Mouse (Mus musculus) neural tube, embryonic 12.5 days (tissue): ENCODE measurements around the gene Svop. TPM values are rescaled to one million over a fixed set of nuclear protein-coding genes. Genes with fewer than 3 reads are reported as not detected.

Source experiments
- ATAC-seq: fragments of 200-750 bp; cut with Nextera tagmentation; 2 replicates; pipeline ENCODE4 v1.8.0; 2017; ENCODE audit warnings: low read depth, mild to moderate bottlenecking, moderate TSS enrichment, moderate library complexity; ENCODE audit not compliant: low FRiP score
- H3K27ac ChIP-seq: fragments of 300-500 bp; sonication (generic); 2 replicates; pipeline ENCODE4 v1.5.1; 2016
- H3K27me3 ChIP-seq: fragments of 300-500 bp; sonication (generic); replicated peaks from 2 replicates; pipeline ENCODE4 v1.6.1; 2016; ENCODE audit warnings: mild to moderate bottlenecking
- H3K36me3 ChIP-seq: fragments of 300-500 bp; sonication (generic); 2 replicates; pipeline ENCODE4 v1.6.1; 2016; ENCODE audit warnings: mild to moderate bottlenecking
- H3K4me1 ChIP-seq: fragments of 300-500 bp; sonication (generic); 2 replicates; pipeline ENCODE4 v1.6.1; 2016
- H3K4me2 ChIP-seq: fragments of 300-500 bp; sonication (generic); replicated peaks from 2 replicates; pipeline ENCODE4 v1.6.1; 2016; ENCODE audit warnings: mild to moderate bottlenecking
- H3K4me3 ChIP-seq: fragments of 300-500 bp; sonication (generic); 2 replicates; pipeline ENCODE4 v1.5.1; 2016
- H3K9ac ChIP-seq: fragments of 300-500 bp; sonication (generic); 2 replicates; pipeline ENCODE4 v1.6.1; 2016; ENCODE audit warnings: mild to moderate bottlenecking
- H3K9me3 ChIP-seq: fragments of 300-500 bp; sonication (generic); 2 replicates; pipeline ENCODE4 v1.6.1; 2016; ENCODE audit warnings: mild to moderate bottlenecking
- WGBS: fragments of 180-500 bp; shearing (Covaris S2); methylation state at CpG from one replicate; pipeline ENCODE4 v1.1.7; 2016; 5-methylcytosine and 5-hydroxymethylcytosine counted together
- polyA plus RNA-seq: library from polyadenylated mRNA; unstranded; fragments of >200 nt; fragmentation: Nextera tagmentation; extraction: Ambion mirVana; gene quantifications from 2 replicates; pipeline ENCODE4 v1.2.1, GENCODE M21; 2016

Svop gene
- polyA plus RNA-seq, 1 experiment from 2014 or later, result 59.8 TPM

DNA sequence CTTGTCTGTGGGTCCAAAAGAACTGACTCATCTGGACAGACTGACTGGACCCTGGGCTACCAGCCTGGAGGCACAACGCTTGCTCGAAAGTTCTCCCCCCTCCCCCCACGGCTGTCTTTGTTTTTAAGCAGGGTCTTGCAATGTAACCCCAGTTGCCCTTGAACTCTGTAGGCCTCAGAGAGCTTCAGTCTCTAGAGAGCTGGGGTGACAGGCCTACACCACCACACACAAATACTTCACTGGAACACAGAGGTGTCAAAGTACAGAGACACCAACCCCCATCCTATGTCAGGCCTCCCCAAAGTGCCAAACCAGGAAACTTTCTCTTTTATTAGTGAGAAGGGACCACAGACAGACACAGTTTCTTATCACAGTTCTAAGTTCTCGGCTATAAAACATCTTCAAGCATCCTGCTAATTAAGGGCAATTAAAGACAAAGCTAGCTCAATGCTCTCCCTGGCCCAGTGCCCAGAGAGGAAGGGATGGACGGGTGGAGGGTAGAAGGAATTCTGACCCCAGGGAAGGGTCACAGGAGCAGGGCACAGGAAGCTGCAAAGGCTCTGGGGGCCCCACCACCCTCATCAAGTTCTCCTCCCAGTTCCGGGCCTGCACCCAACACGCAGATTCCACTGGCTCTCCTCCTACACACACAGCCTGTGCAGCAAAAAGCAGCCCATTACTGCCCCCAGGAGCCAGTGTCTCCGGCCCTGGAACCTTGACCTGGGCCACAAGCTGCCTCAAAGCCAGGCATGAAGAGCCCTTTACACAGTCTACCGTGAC lies 105.0 kb downstream of the Svop start:
- Histone ChIP-seq H3K36me3 (peaks cover 22% of the 10 kb centered on the region), H3K4me2 (no peak overlapping the region), H3K27ac (no peak overlapping the region), H3K9ac (no peak overlapping the region), H3K4me1 (peaks cover 25% of the 10 kb centered on the region), H3K27me3 (no peaks in the 10 kb centered on the region), H3K9me3 (no peaks in the 10 kb centered on the region), H3K4me3 (no peak overlapping the region)
- ATAC-seq, result no peak
- 37% methylated on average over 9 of the region's 9 CpGs for WGBS

DNA sequence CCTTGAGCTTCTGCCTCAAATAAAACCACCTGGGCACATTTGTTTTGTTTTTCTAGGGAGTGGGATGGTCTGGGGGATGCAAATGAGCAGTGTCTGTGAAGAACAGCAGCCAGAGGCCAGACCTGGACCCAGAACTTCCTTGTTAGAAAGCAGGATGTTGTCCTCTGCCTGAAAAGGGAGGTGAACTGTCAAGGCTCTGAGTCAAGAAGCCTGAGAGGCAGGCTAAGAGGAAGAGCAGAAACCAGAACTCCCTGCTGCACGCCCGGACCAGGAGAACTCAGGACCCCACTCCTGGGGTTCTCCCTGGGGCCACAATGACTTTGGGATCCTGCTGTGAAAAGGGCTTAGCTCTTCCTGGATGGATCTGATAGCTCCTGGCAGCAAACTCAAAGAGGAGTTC lies 105.6 kb downstream of the Svop start:
- H3K9ac ChIP-seq, result no peak overlapping the region
- H3K4me1 ChIP-seq, result peaks cover 19% of the 10 kb centered on the region
- no peaks in the 10 kb centered on the region for H3K9me3 ChIP-seq
- ATAC-seq, result no peak
- no peaks in the 10 kb centered on the region for H3K27me3 ChIP-seq
- no peak overlapping the region for H3K4me3 ChIP-seq
- H3K27ac ChIP-seq, result no peak overlapping the region
- H3K4me2 ChIP-seq, result no peak overlapping the region
- peaks cover 22% of the 10 kb centered on the region for H3K36me3 ChIP-seq
- 81% methylated on average over 2 of the region's 2 CpGs for WGBS

DNA sequence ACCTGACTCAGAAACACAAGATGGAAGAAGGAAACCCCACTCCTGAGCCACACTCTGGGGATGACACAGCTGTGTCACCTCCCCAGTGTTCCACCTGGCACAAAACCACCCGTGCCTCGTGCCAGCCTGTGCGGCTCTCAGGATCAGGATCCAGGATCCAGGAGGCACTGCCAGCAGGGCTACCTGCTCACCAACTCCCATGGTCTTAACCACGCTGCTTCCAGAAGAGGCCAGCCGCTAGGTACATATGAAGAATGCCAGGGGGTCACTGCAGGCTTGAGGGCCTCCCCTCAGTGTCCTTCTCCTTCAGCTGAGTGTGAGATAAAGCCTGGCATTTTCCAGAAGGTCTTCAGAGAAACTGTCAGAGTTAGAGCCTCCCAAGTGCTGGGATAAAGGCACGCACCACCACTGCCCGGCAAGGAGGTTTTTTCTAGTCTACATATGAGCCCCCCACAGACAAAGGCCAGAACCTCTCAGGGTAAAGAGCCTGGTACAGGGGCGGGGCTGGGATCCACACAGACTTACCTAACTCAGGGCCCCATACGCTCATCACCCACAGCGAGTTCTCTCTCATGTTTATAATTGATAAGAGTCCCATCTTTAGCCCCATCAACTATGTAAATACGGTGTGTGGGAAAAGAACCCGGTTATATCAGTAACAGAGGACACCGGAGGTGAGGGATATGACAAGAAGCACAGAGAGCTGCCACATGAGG lies 107.2 kb downstream of the Svop start:
- Histone ChIP-seq H3K4me2 (no peak overlapping the region), H3K4me3 (no peak overlapping the region), H3K4me1 (peaks cover 15% of the 10 kb centered on the region), H3K9me3 (no peaks in the 10 kb centered on the region), H3K27me3 (no peaks in the 10 kb centered on the region), H3K27ac (no peak overlapping the region), H3K36me3 (peaks cover 18% of the 10 kb centered on the region), H3K9ac (no peak overlapping the region)
- no peak for ATAC-seq
- WGBS, result 91% methylated on average over 13 of the region's 13 CpGs

DNA sequence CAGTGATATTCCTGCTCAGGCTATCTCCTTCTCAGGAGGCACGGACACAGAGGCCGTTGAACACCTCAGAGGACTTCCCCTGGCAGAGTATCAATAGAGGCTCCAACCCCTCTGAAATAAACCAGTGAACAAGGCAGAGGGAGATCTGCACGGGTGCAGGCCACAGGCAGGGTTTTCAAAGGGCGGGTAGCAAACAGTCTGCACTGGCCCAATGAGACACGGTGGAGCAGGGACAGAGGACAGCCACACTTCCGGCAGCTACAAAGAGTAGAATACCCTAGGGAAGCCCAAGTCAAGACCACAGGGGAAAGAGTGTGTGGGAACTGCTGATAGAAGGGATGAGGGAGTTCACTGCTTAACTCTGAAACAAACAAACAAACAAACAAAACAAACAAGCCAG lies 107.8 kb downstream of the Svop start:
- WGBS, result 64% methylated on average over 6 of the region's 6 CpGs
- Histone ChIP-seq H3K9me3 (no peaks in the 10 kb centered on the region), H3K27me3 (no peaks in the 10 kb centered on the region), H3K4me1 (peaks cover 15% of the 10 kb centered on the region), H3K36me3 (peaks cover 15% of the 10 kb centered on the region), H3K4me2 (no peak overlapping the region), H3K27ac (no peak overlapping the region), H3K9ac (no peak overlapping the region), H3K4me3 (no peak overlapping the region)
- ATAC-seq, result no peak

DNA sequence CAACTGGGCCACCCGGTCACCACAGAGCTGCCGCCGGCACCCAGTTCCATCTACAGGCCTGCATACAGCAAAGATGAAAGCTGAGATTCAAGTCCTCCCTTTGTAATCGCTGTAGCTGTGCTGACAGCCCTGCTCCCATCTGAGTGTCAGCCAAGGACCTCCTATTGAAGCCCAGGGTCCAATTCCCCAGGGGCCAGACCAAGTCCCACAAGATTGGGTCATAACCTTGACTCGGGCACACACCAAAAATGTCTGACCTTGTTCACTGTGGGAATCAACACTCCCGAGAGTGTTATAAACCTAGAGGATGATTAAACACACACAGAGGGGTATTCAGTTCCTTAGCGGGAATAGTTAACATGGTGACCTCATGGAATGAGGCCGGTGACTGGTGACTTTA lies 109.5 kb downstream of the Svop start:
- Histone ChIP-seq H3K4me2 (no peak overlapping the region), H3K27ac (no peak overlapping the region), H3K9me3 (no peaks in the 10 kb centered on the region), H3K4me3 (no peak overlapping the region), H3K4me1 (peaks cover 19% of the 10 kb centered on the region), H3K9ac (no peak overlapping the region), H3K36me3 (peaks cover 15% of the 10 kb centered on the region), H3K27me3 (no peaks in the 10 kb centered on the region)
- 72% methylated on average over 8 of the region's 8 CpGs for WGBS
- ATAC-seq, result no peak

DNA sequence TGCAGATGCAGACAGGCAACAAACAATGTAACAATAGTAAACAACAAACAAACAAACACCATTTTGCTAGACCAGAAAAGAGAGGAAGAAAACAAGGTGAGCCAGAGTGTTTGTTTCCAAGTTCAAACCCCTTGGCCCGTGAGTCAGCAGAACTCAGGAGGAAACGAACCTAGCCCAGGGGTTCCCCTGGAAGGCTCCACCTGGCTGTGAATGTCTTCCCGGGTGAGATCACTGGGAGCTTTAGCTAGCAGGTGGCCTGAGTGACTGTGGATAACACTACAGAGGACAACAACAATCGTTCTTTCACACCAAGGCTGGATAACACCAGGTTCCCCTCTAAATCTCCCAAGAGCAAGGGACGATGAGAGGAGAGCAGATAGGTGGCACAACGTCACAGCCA lies 110.2 kb downstream of the Svop start:
- no peak for ATAC-seq
- 82% methylated on average over 6 of the region's 6 CpGs for WGBS
- Histone ChIP-seq H3K9me3 (no peaks in the 10 kb centered on the region), H3K27me3 (no peaks in the 10 kb centered on the region), H3K27ac (no peak overlapping the region), H3K9ac (no peak overlapping the region), H3K4me3 (no peak overlapping the region), H3K36me3 (peaks cover 10% of the 10 kb centered on the region), H3K4me2 (no peak overlapping the region), H3K4me1 (peaks cover 12% of the 10 kb centered on the region)

DNA sequence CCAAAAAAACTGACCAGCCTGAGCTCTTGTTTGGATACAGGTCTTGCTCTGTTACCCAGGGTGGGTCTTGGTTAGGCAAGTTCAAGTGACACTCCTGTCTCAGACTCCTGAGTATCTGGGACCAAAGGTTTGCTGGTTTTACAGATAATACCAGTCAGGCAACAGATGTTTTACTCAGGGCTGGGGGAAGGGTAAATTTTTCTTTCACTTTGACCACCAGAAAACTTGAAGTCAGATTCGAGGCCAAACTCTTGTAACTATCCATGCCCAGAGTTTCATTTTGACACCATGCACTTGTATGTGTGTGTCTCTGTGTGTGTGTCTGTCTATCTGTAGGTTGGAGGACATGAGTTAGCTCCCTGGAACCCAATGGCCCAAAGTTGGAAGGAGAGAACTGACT lies 110.9 kb downstream of the Svop start:
- ATAC-seq, result no peak
- H3K9me3 ChIP-seq, result no peaks in the 10 kb centered on the region
- H3K4me2 ChIP-seq, result no peak overlapping the region
- H3K4me1 ChIP-seq, result peaks cover 10% of the 10 kb centered on the region
- no peaks in the 10 kb centered on the region for H3K27me3 ChIP-seq
- H3K27ac ChIP-seq, result no peak overlapping the region
- H3K4me3 ChIP-seq, result no peak overlapping the region
- 80% methylated on average over 1 of the region's 1 CpGs for WGBS
- no peak overlapping the region for H3K9ac ChIP-seq
- peaks cover 8% of the 10 kb centered on the region; the same call in 1 of the 2 replicates for H3K36me3 ChIP-seq

DNA sequence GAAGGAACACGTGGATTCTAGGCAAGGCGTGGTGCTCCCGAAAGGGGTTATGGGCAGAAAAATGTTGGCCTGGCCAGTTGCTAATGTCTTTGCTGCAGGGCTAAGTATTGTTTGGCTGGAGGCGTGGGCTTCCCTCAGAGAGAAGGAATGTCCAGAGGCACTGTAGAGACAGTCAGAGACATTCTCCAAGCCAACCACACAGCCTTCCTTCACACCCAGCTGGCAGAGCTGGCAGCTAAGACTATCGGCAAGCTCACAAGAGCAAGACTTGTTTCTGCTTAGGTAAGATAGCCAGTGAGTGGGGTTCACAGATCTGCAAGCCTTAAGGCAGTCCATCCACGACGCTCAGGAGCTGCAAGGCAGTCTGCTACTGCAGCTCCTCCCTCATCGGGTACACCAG lies 114.1 kb downstream of the Svop start:
- no peak for ATAC-seq
- Histone ChIP-seq H3K4me3 (no peak overlapping the region), H3K9me3 (no peaks in the 10 kb centered on the region), H3K36me3 (peaks cover 4% of the 10 kb centered on the region; the same call in 1 of the 2 replicates), H3K4me1 (peaks cover 37% of the 10 kb centered on the region), H3K27ac (no peak overlapping the region), H3K4me2 (no peak overlapping the region), H3K9ac (no peak overlapping the region), H3K27me3 (no peaks in the 10 kb centered on the region)
- WGBS, result 80% methylated on average over 8 of the region's 8 CpGs

Other genes starting within 250 kb of the Svop start
- 259 and 292 TPM in 2 replicates for gene Coro1c, start 182.8 kb downstream of the Svop start, polyA plus RNA-seq
- 19.3 and 21.0 TPM in 2 replicates for gene Ssh1, start 97.7 kb downstream of the Svop start, polyA plus RNA-seq
- not detected in 2 replicates for gene Dao, start 87.9 kb downstream of the Svop start, polyA plus RNA-seq
- 15.5 and 18.4 TPM in 2 replicates for gene Usp30, start 26.1 kb downstream of the Svop start, polyA plus RNA-seq
- 10.7 and 10.9 TPM in 2 replicates for gene Alkbh2, start 36.6 kb upstream of the Svop start, polyA plus RNA-seq
- 25.2 and 25.8 TPM in 2 replicates for gene Ung, start 38.8 kb upstream of the Svop start, polyA plus RNA-seq
- gene Acacb, start 55.0 kb upstream of the Svop start, polyA plus RNA-seq, result 0.80 and 1.8 TPM in 2 replicates
- gene Foxn4, start 182.2 kb upstream of the Svop start, polyA plus RNA-seq, result 0.62 and 1.2 TPM in 2 replicates
- 0.75 and 0.91 TPM in 2 replicates for gene Myo1h, start 197.6 kb upstream of the Svop start, polyA plus RNA-seq